Mouse (Mus musculus) monocyte, adult 5-6 weeks (primary cell): ENCODE data around the gene Enox1. TPM values are rescaled to one million over a fixed set of nuclear protein-coding genes. Genes with fewer than 3 reads are reported as not detected.
"Not testable (repeated sequence)": the region's sequence is repeated elsewhere in the genome, so short reads cannot be mapped to it uniquely, and the experiment has no call there.

Experiments
- ATAC-seq: fragments of 153-309, 156-312 bp; replicated peaks from 2 replicates; pipeline ENCODE4 v1.8.0; 2017; ENCODE audit warnings: mild to moderate bottlenecking; ENCODE audit not compliant: low TSS enrichment, insufficient number of reproducible peaks, severe bottlenecking, poor library complexity, low FRiP score
- total RNA-seq: library from RNA; stranded (forward); fragments of 200-1000, 200-491, 200-594 nt; gene quantifications from 3 replicates; pipeline ENCODE4 v1.2.3, GENCODE M21; 2017

Gene Enox1
- 0.19 TPM in 1 of 3 replicates, not detected in the others for total RNA-seq

DNA sequence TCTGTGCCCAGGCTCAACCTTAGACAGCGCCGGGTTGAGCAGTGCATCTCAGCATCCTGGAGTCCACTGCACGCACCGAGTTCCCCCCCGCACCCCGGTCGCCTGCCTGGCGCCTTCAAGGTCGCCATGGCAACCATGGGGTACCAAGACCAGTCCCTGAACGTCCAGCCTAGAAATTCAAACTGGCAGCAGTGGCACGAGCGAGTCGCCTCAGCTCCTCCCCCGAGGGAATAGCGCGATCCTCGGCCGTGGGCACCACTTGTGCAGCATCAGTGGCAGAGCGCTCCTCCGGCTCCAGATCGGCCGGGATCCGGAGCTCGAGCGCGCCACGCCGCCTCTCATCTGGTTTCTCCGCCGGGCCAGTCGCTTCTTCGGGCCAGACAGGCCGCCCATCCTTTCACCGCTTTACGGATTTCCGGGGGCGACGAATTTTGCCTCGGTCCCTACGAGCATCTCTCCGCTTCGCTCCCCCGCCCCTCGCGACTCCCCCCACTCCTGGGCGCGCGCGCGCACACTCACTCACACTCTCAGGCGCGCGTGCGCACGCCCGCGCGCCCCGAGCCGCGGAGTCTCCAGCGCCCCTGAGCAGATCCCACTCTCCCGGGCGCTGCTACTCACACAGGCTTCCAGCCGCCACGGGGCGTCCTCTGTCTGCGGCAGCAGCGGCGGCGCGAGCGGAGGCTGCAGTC lies at the start of gene Enox1:
Gene Enox1 (plus strand): TSS at position 542 of the 689 bp plus-strand sequence.
- ATAC-seq = no peak

- ATAC-seq = not testable (repeated sequence)
These were observed 45.9 kb upstream of the Enox1 start for GRCm38 (mm10) chr14:77110622-77111021.

- no peak for ATAC-seq
These were observed 26.0 kb upstream of the Enox1 start for GRCm38 (mm10) chr14:77130612-77131011.

DNA sequence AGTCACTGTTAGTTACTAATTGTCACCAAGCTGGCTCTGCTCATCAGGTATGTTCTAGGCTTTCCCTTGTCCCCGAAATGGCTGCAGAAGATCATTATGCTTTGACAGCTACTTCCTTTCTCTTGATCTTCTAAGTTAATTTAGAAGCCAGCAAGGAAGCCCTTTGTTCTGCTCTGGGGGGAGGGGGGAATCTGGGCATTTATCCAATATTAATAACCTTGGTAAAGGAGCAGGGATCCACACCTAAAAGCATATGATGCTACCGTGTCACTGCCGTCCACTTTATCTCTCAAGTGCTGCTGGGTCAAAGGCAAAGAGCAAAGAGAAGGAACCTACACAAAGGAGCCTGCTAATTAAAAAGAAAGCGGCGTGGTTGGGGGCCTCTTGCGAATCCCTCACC lies 19.6 kb upstream of the Enox1 start:
- no peak for ATAC-seq

- ATAC-seq = no peak
These were observed 15.0 kb upstream of the Enox1 start for GRCm38 (mm10) chr14:77141324-77142282.

DNA sequence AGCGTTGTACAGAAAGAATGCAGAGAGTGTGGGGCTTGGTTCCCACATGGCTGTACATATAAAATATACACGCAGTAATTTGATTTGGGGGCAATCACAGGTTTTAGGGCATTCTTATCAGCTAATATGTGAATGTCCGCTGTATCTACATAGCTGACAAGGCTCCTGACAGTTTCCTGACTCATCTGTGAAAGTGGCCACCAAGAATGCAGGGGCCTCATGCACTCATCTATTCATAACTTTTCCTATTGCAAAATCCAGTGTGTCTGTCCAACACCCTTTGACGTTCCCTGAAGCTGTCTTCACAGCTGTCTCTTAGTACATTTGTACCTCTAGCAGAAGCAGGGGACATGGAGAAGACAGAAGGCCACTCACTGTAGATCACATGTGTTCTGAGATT lies 11.5 kb upstream of the Enox1 start:
- ATAC-seq = no peak

- no peak for ATAC-seq
These were observed 8.9 kb upstream of the Enox1 start for GRCm38 (mm10) chr14:77147635-77148034.

GRCm38 (mm10) chr14:77150556-77150955 lies 6.0 kb upstream of the Enox1 start:
- no peak for ATAC-seq

DNA sequence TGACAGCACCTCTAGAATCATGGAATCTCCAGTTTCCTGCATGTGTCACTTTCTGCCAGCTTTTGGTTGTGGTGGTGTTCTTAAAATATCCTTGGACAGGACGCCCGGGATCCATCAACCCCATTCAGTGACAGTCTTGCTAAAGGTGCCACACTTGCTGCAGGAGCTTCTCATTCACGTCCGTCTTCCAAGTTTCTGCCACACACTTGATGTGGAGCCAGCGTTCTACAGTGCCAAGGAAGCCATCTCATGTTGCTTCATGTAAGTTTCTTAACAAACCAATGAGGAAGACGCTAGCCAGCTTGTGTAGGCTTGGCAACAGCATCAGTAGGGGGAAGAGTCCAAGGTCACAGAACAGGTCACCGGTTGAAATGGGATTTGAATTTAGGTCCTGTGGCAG lies 5.1 kb upstream of the Enox1 start:
- ATAC-seq = no peak

DNA sequence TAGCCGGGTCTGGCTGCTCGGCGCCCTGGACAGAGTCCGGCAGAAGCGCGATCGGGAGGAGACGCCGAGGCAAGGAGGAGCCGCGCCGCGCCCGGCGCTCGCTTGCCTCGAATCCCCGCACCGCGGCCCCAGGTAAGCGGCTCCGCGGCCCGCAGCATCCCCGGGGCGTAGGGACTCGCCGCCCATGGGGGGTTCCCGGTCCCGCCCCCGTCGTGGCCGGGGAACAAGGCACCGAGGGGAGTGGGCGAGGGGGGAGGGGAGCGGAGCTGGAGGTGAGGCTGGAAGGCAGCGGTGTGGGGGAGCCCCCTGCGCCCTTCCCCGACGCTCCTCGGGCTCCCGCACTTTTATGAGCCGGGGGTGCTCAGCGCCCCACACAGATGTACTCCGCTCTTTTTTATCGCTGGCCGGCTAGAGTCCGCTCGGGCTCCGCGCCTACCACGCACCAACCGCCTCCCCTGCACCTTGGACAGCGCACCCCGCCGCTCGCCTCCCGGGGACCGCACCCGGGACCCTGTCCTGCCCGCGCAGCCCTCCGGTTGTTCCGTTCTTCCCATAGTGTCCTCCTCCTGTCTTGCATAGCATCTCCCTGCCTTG lies 445 bp downstream of the Enox1 start:
- no peak for ATAC-seq

DNA sequence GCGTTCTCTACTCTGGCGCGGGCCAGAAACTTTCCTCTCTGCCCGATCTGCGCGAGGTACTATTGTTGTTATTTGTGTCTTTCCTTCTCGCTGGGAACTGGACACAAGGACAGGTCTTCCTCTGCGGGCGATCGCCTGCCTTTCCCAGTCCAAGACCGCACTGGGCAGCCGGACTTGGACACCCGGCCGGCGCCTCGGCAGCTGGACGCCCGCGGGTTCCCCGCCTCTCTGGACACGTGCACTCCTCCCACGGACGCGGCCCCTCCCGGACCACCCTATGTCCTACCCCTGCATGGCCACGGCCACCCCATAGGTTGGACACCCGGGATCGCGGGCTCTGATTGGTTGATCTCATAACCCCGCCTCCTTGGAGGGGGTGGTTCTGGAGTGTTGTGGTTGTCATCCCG lies 945 bp downstream of the Enox1 start:
- no peak for ATAC-seq

- no peak for ATAC-seq
These were observed 2.8 kb downstream of the Enox1 start for GRCm38 (mm10) chr14:77159397-77159796.

GRCm38 (mm10) chr14:77162496-77162895 lies 5.9 kb downstream of the Enox1 start:
- no peak for ATAC-seq

- no peak for ATAC-seq
These were observed 7.8 kb downstream of the Enox1 start for GRCm38 (mm10) chr14:77164396-77164795.

DNA sequence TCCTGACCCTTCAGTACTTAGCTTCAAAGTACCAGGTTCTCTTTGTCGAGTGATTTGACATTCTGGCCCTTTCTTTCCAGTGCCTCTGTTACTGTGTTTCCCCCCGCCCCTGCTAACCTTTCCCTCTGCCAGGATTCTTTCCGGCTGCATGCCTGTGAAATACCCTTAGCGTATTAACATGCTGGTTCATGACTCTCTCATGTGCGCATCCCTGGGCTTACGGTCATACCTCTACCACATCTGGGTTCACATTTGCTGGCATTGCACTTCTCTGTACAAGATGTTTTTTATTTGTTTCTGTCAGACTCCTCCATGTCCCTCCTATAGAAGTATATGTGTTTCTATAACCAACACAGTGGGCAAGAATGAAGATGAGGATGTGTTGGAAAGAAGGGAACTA lies 11.6 kb downstream of the Enox1 start:
- no peak for ATAC-seq

GRCm38 (mm10) chr14:77174491-77174890 lies 17.9 kb downstream of the Enox1 start:
- ATAC-seq = no peak

GRCm38 (mm10) chr14:77174931-77175330 lies 18.4 kb downstream of the Enox1 start:
- ATAC-seq = no peak

GRCm38 (mm10) chr14:77180241-77180640 lies 23.7 kb downstream of the Enox1 start:
- no peak for ATAC-seq

GRCm38 (mm10) chr14:77180753-77181374 lies 24.3 kb downstream of the Enox1 start:
- no peak for ATAC-seq
